Mouse (Mus musculus) telencephalon, adult 2 months (tissue): ENCODE measurements around the gene Zfp64.

Experiments
- DNase-seq: peaks from one replicate; pipeline ENCODE4 v3.0.0-alpha.2; 2011; ENCODE audit warnings: low read depth, low spot score

Zfp64 gene

GRCm38 (mm10) chr2:168848553-168848952, 106.8 kb downstream of the Zfp64 start:
- DNase-seq = no peak

DNA sequence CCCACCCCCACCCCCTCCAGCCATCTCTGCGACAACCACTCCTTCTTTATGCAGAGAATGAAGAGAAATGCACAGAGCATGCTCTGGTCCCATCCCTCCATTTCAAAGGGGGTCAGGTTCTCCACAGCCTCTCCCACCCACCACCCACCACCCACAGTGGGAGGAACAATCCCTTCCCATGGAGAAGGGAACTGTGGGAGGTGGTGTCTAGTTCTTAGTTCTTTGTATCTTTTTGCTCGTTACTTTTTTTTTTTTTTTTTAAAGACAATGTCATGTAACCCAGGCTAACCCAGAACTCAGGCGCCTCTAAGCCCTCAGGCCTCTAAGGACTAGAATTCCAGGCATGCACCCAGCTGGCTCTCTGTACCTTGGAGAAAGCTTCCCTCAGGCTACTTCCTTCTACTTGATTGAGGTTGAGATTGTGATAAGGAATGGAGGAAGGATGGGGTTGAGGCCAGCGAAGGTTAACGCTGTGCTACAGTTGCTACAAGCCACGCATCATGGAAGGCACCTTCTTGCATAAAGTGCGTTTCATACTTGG, 109.1 kb downstream of the Zfp64 start:
- no peak for DNase-seq
